Mouse (Mus musculus): ENCODE results near the gene Nedd8. TPM values are rescaled to one million over a fixed set of nuclear protein-coding genes. Genes with fewer than 3 reads are reported as not detected.

Nedd8 gene
- polyA plus RNA-seq, 1 experiment: 318 TPM

GRCm38 (mm10) chr14:55618486-55619195 lies 53.3 kb downstream of the Nedd8 start:
- Histone ChIP-seq H3K4me1 (ENCODE audit: control insufficient read depth, insufficient read depth, low read length) (no peaks in the 10 kb centered on the region), H3K4me3 (ENCODE audit: insufficient read depth, low read length) (no peak overlapping the region), H3K27ac (ENCODE audit: insufficient read depth, low read depth, low read length) (no peak overlapping the region)
- TF ChIP-seq CTCF (IDR thresholded peaks at IDR 0.05; ENCODE audit: low read depth, low read length) (no peak), POLR2A (IDR thresholded peaks at IDR 0.05; ENCODE audit: borderline replicate concordance, low read depth, low read length) (no peak)

GRCm38 (mm10) chr14:55617822-55618221 lies 54.1 kb downstream of the Nedd8 start, which contains the start of gene Rec8:
Rec8 (plus strand) TSS chr14:55618037.
- no peak for TF ChIP-seq POLR2A (IDR thresholded peaks at IDR 0.05; ENCODE audit: borderline replicate concordance, low read depth, low read length)
- no peak for TF ChIP-seq CTCF (IDR thresholded peaks at IDR 0.05; ENCODE audit: low read depth, low read length)

GRCm38 (mm10) chr14:55616844-55617243 lies 55.1 kb downstream of the Nedd8 start:
- H3K27ac ChIP-seq (ENCODE audit: insufficient read depth, low read depth, low read length): no peak overlapping the region
- TF ChIP-seq POLR2A (IDR thresholded peaks at IDR 0.05; ENCODE audit: borderline replicate concordance, low read depth, low read length) (no peak), CTCF (IDR thresholded peaks at IDR 0.05; ENCODE audit: low read depth, low read length) (no peak)
- H3K4me3 ChIP-seq (ENCODE audit: insufficient read depth, low read length): no peak overlapping the region
- H3K4me1 ChIP-seq (ENCODE audit: control insufficient read depth, insufficient read depth, low read length): no peaks in the 10 kb centered on the region

More at GRCm38 (mm10) chr14:55617822-55618221, 54.1 kb downstream of the Nedd8 start, which contains the start of gene Rec8:
- no peak within 1 kb of the TSS for H3K4me3 ChIP-seq (ENCODE audit: insufficient read depth, low read length)
- H3K27ac ChIP-seq (ENCODE audit: insufficient read depth, low read depth, low read length): no peak within 1 kb of the TSS
- no peaks in the 10 kb centered on the region for H3K4me1 ChIP-seq (ENCODE audit: control insufficient read depth, insufficient read depth, low read length)

GRCm38 (mm10) chr14:55615876-55616275 lies 56.0 kb downstream of the Nedd8 start:
- H3K27ac ChIP-seq (ENCODE audit: insufficient read depth, low read depth, low read length): no peak overlapping the region
- TF ChIP-seq CTCF (IDR thresholded peaks at IDR 0.05; ENCODE audit: low read depth, low read length): no peak
- TF ChIP-seq POLR2A (IDR thresholded peaks at IDR 0.05; ENCODE audit: borderline replicate concordance, low read depth, low read length): no peak
- no peaks in the 10 kb centered on the region for H3K4me1 ChIP-seq (ENCODE audit: control insufficient read depth, insufficient read depth, low read length)
- no peak overlapping the region for H3K4me3 ChIP-seq (ENCODE audit: insufficient read depth, low read length)

- H3K4me3 ChIP-seq (ENCODE audit: insufficient read depth, low read length): no peak overlapping the region
- no peaks in the 10 kb centered on the region for H3K4me1 ChIP-seq (ENCODE audit: control insufficient read depth, insufficient read depth, low read length)
- no peak for TF ChIP-seq POLR2A (IDR thresholded peaks at IDR 0.05; ENCODE audit: borderline replicate concordance, low read depth, low read length)
- TF ChIP-seq CTCF (IDR thresholded peaks at IDR 0.05; ENCODE audit: low read depth, low read length): no peak
- H3K27ac ChIP-seq (ENCODE audit: insufficient read depth, low read depth, low read length): no peak overlapping the region
These were observed 57.3 kb downstream of the Nedd8 start for GRCm38 (mm10) chr14:55614565-55615178.

- no peak for TF ChIP-seq CTCF (IDR thresholded peaks at IDR 0.05; ENCODE audit: low read depth, low read length)
- TF ChIP-seq POLR2A (IDR thresholded peaks at IDR 0.05; ENCODE audit: borderline replicate concordance, low read depth, low read length): no peak
- no peak overlapping the region for H3K27ac ChIP-seq (ENCODE audit: insufficient read depth, low read depth, low read length)
- no peak overlapping the region for H3K4me3 ChIP-seq (ENCODE audit: insufficient read depth, low read length)
- no peaks in the 10 kb centered on the region for H3K4me1 ChIP-seq (ENCODE audit: control insufficient read depth, insufficient read depth, low read length)
These were observed 58.6 kb downstream of the Nedd8 start for GRCm38 (mm10) chr14:55613346-55613745.

Other genes with a start within 250 kb of the Nedd8 start
- 28.3 and 33.4 TPM in 2 replicates for gene Dhrs4, start 193.4 kb downstream of the Nedd8 start, polyA plus RNA-seq (2012; ENCODE audit: insufficient read depth, insufficient read length, missing spikeins)
- 0.43 TPM in 1 of 2 replicates, not detected in the other for gene Carmil3, start 181.5 kb downstream of the Nedd8 start, polyA plus RNA-seq (2012; ENCODE audit: insufficient read depth, insufficient read length, missing spikeins)
- gene Cpne6, start 161.7 kb downstream of the Nedd8 start, polyA plus RNA-seq (2012; ENCODE audit: insufficient read depth, insufficient read length, missing spikeins): not detected in 2 replicates
- gene Nrl, start 147.1 kb downstream of the Nedd8 start, polyA plus RNA-seq (2012; ENCODE audit: insufficient read depth, insufficient read length, missing spikeins): not detected in 2 replicates
- gene Pck2, start 131.9 kb downstream of the Nedd8 start, polyA plus RNA-seq (2012; ENCODE audit: insufficient read depth, insufficient read length, missing spikeins): 34.7 and 38.6 TPM in 2 replicates
- 54.5 and 57.0 TPM in 2 replicates for gene Dcaf11, start 112.1 kb downstream of the Nedd8 start, polyA plus RNA-seq (2012; ENCODE audit: insufficient read depth, insufficient read length, missing spikeins)
- not detected in 2 replicates for gene A730061H03Rik, start 111.7 kb downstream of the Nedd8 start, polyA plus RNA-seq (2012; ENCODE audit: insufficient read depth, insufficient read length, missing spikeins)
- not detected in 2 replicates for gene Fitm1, start 96.5 kb downstream of the Nedd8 start, polyA plus RNA-seq (2012; ENCODE audit: insufficient read depth, insufficient read length, missing spikeins)
- gene Psme1, start 94.0 kb downstream of the Nedd8 start, polyA plus RNA-seq (2012; ENCODE audit: insufficient read depth, insufficient read length, missing spikeins): 382 and 397 TPM in 2 replicates
- 19.3 and 21.9 TPM in 2 replicates for gene Emc9, start 86.8 kb downstream of the Nedd8 start, polyA plus RNA-seq (2012; ENCODE audit: insufficient read depth, insufficient read length, missing spikeins)
- 219 and 291 TPM in 2 replicates for gene Psme2, start 81.0 kb downstream of the Nedd8 start, polyA plus RNA-seq (2012; ENCODE audit: insufficient read depth, insufficient read length, missing spikeins)
- gene Rnf31, start 80.4 kb downstream of the Nedd8 start, polyA plus RNA-seq (2012; ENCODE audit: insufficient read depth, insufficient read length, missing spikeins): 38.5 and 45.6 TPM in 2 replicates
- 74.7 and 77.7 TPM in 2 replicates for gene Irf9, start 68.6 kb downstream of the Nedd8 start, polyA plus RNA-seq (2012; ENCODE audit: insufficient read depth, insufficient read length, missing spikeins)
- 0.25 TPM in 1 of 2 replicates, not detected in the other for gene Rec8, start 54.1 kb downstream of the Nedd8 start, polyA plus RNA-seq (2012; ENCODE audit: insufficient read depth, insufficient read length, missing spikeins)
- gene Ipo4, start 36.2 kb downstream of the Nedd8 start, polyA plus RNA-seq (2012; ENCODE audit: insufficient read depth, insufficient read length, missing spikeins): 31.4 and 33.3 TPM in 2 replicates
- 0.59 and 3.0 TPM in 2 replicates for gene Gm49378, start 34.2 kb downstream of the Nedd8 start, polyA plus RNA-seq (2012; ENCODE audit: insufficient read depth, insufficient read length, missing spikeins)
- gene Tm9sf1, start 28.3 kb downstream of the Nedd8 start, polyA plus RNA-seq (2012; ENCODE audit: insufficient read depth, insufficient read length, missing spikeins): 61.9 and 64.9 TPM in 2 replicates
- gene Tssk4, start 21.9 kb downstream of the Nedd8 start, polyA plus RNA-seq (2012; ENCODE audit: insufficient read depth, insufficient read length, missing spikeins): 1.6 and 1.7 TPM in 2 replicates
- 35.9 and 36.3 TPM in 2 replicates for gene Mdp1, start 11.6 kb downstream of the Nedd8 start, polyA plus RNA-seq (2012; ENCODE audit: insufficient read depth, insufficient read length, missing spikeins)
- gene Gmpr2, start 183 bp downstream of the Nedd8 start, polyA plus RNA-seq (2012; ENCODE audit: insufficient read depth, insufficient read length, missing spikeins): 38.8 and 41.2 TPM in 2 replicates
- gene Tinf2, start 9.7 kb upstream of the Nedd8 start, polyA plus RNA-seq (2012; ENCODE audit: insufficient read depth, insufficient read length, missing spikeins): 18.0 and 19.5 TPM in 2 replicates
- 0.59 and 1.1 TPM in 2 replicates for gene Tgm1, start 41.8 kb upstream of the Nedd8 start, polyA plus RNA-seq (2012; ENCODE audit: insufficient read depth, insufficient read length, missing spikeins)
- gene Rabggta, start 50.1 kb upstream of the Nedd8 start, polyA plus RNA-seq (2012; ENCODE audit: insufficient read depth, insufficient read length, missing spikeins): 28.2 and 29.4 TPM in 2 replicates
- 117 and 120 TPM in 2 replicates for gene Dhrs1, start 73.6 kb upstream of the Nedd8 start, polyA plus RNA-seq (2012; ENCODE audit: insufficient read depth, insufficient read length, missing spikeins)
- 17.1 and 22.1 TPM in 2 replicates for gene Nop9, start 73.6 kb upstream of the Nedd8 start, polyA plus RNA-seq (2012; ENCODE audit: insufficient read depth, insufficient read length, missing spikeins)
- 0.67 TPM in 1 of 2 replicates, not detected in the other for gene Cideb, start 86.3 kb upstream of the Nedd8 start, polyA plus RNA-seq (2012; ENCODE audit: insufficient read depth, insufficient read length, missing spikeins)
- 0.15 and 0.25 TPM in 2 replicates for gene Ltb4r2, start 89.3 kb upstream of the Nedd8 start, polyA plus RNA-seq (2012; ENCODE audit: insufficient read depth, insufficient read length, missing spikeins)
- 1.5 and 1.7 TPM in 2 replicates for gene Ltb4r1, start 93.8 kb upstream of the Nedd8 start, polyA plus RNA-seq (2012; ENCODE audit: insufficient read depth, insufficient read length, missing spikeins)
- gene Adcy4, start 112.0 kb upstream of the Nedd8 start, polyA plus RNA-seq (2012; ENCODE audit: insufficient read depth, insufficient read length, missing spikeins): not detected in 2 replicates
- gene Ripk3, start 116.7 kb upstream of the Nedd8 start, polyA plus RNA-seq (2012; ENCODE audit: insufficient read depth, insufficient read length, missing spikeins): 28.4 and 31.8 TPM in 2 replicates
- 0.36 and 0.99 TPM in 2 replicates for gene Nfatc4, start 151.0 kb upstream of the Nedd8 start, polyA plus RNA-seq (2012; ENCODE audit: insufficient read depth, insufficient read length, missing spikeins)
- 2.3 and 3.2 TPM in 2 replicates for gene Nynrin, start 181.9 kb upstream of the Nedd8 start, polyA plus RNA-seq (2012; ENCODE audit: insufficient read depth, insufficient read length, missing spikeins)
- 0.16 TPM in 1 of 2 replicates, not detected in the other for gene Cbln3, start 212.3 kb upstream of the Nedd8 start, polyA plus RNA-seq (2012; ENCODE audit: insufficient read depth, insufficient read length, missing spikeins)
- gene Khnyn, start 212.8 kb upstream of the Nedd8 start, polyA plus RNA-seq (2012; ENCODE audit: insufficient read depth, insufficient read length, missing spikeins): 26.8 and 28.9 TPM in 2 replicates
- gene Sdr39u1, start 228.2 kb upstream of the Nedd8 start, polyA plus RNA-seq (2012; ENCODE audit: insufficient read depth, insufficient read length, missing spikeins): 2.0 and 3.2 TPM in 2 replicates